Mouse (Mus musculus): ENCODE measurements around the gene Ednrb. TPM values are rescaled to one million over a fixed set of nuclear protein-coding genes. Genes with fewer than 3 reads are reported as not detected.

Gene Ednrb
- polyA plus RNA-seq, 1 experiment from 2014 or later = 159 TPM

DNA sequence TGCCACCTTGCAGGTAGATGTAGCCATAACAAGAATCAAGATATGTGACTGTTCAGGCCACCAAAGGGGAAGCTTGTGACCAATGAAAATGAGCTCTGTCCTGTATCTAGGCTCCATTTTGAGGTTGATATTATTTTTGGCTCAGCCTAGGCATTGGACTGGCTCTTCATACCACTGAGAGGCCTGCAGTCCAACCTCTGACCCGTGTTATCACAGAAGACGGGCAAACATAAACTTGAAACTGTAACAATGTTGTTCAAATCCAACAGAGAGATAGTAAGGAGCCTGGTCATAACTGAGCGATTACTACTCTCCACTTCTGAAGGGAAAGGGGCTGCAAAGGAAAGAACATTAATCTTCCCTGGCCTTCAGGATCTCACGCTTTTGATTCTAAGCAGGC, 11.7 kb downstream of the Ednrb start:
- no peak overlapping the region for H3K4me3 ChIP-seq (ENCODE audit: low read length)
- 84% methylated on average over 4 of the region's 4 CpGs for WGBS
- H3K9ac ChIP-seq (ENCODE audit: low read depth, low read length) = no peak overlapping the region
- H3K27ac ChIP-seq (ENCODE audit: low read depth, low read length) = no peak overlapping the region
- no peaks in the 10 kb centered on the region for H3K36me3 ChIP-seq (ENCODE audit: control insufficient read depth, insufficient read depth, low read length)
- no peak overlapping the region for H3K4me2 ChIP-seq (ENCODE audit: low read length)
- ATAC-seq = no peak
- no peaks in the 10 kb centered on the region for H3K9me3 ChIP-seq (ENCODE audit: control insufficient read depth, low read length)
- H3K27me3 ChIP-seq (replicated peaks; ENCODE audit: control insufficient read depth, insufficient read depth, low read length) = no peaks in the 10 kb centered on the region
- no peaks in the 10 kb centered on the region; the same call in 1 of the 2 replicates for H3K4me1 ChIP-seq (ENCODE audit: control insufficient read depth, insufficient read depth, low read depth, low read length)

DNA sequence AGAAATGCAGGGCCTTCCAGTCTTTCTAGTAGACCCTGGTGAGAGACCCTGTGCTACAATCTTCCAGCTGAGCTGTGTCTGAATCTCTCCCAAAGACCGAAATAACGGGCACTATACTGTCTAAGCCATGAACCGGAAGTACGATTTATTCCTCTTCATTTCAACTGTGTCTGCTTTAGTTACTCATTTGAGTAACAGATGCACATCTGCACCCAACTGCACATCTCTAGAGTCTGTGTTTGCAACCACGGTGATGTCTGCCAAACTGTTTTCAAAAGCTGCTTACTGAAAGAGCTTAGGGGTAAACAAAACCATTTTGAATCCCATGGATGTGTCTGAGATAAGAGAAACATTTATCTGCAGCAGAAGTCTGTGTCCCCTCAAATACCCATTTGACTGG, 13.2 kb downstream of the Ednrb start:
- ATAC-seq = peak; percentile 48; the same call in 1 of the 2 replicates
- 67% methylated on average over 5 of the region's 5 CpGs for WGBS
- H3K4me3 ChIP-seq (ENCODE audit: low read length) = no peak overlapping the region
- H3K9me3 ChIP-seq (ENCODE audit: control insufficient read depth, low read length) = no peaks in the 10 kb centered on the region
- no peaks in the 10 kb centered on the region; the same call in 1 of the 2 replicates for H3K4me1 ChIP-seq (ENCODE audit: control insufficient read depth, insufficient read depth, low read depth, low read length)
- peak overlapping the region; percentile 40 for H3K27ac ChIP-seq (ENCODE audit: low read depth, low read length)
- H3K4me2 ChIP-seq (ENCODE audit: low read length) = no peak overlapping the region
- no peaks in the 10 kb centered on the region for H3K27me3 ChIP-seq (replicated peaks; ENCODE audit: control insufficient read depth, insufficient read depth, low read length)
- H3K9ac ChIP-seq (ENCODE audit: low read depth, low read length) = no peak overlapping the region
- H3K36me3 ChIP-seq (ENCODE audit: control insufficient read depth, insufficient read depth, low read length) = no peaks in the 10 kb centered on the region

DNA sequence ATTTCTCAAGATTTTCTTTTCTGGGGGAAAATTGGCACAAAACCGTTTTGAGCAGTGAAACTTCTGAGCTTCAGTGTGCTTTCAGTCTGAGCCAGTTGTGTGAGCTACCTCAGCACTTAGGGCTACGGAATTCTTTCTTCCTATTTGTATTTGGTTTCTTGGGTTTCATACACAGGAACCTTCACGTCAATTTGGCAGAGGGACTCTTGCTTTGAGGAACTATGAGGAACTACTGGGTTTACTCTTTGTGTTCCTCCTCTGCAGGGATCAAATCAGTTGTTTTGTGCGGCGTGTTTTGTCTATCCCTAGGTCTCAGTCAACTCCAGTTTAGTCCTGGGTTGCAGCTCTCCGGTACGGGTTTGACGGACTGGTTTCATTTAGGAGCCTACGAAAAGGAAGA, 17.9 kb downstream of the Ednrb start:
- Histone ChIP-seq H3K27ac (ENCODE audit: low read depth, low read length) (no peak overlapping the region), H3K4me2 (ENCODE audit: low read length) (no peak overlapping the region), H3K36me3 (ENCODE audit: control insufficient read depth, insufficient read depth, low read length) (no peaks in the 10 kb centered on the region), H3K9me3 (ENCODE audit: control insufficient read depth, low read length) (no peaks in the 10 kb centered on the region), H3K4me3 (ENCODE audit: low read length) (no peak overlapping the region), H3K4me1 (ENCODE audit: control insufficient read depth, insufficient read depth, low read depth, low read length) (no peaks in the 10 kb centered on the region), H3K9ac (ENCODE audit: low read depth, low read length) (no peak overlapping the region), H3K27me3 (replicated peaks; ENCODE audit: control insufficient read depth, insufficient read depth, low read length) (no peaks in the 10 kb centered on the region)
- WGBS = 90% methylated on average over 9 of the region's 9 CpGs
- no peak for ATAC-seq

DNA sequence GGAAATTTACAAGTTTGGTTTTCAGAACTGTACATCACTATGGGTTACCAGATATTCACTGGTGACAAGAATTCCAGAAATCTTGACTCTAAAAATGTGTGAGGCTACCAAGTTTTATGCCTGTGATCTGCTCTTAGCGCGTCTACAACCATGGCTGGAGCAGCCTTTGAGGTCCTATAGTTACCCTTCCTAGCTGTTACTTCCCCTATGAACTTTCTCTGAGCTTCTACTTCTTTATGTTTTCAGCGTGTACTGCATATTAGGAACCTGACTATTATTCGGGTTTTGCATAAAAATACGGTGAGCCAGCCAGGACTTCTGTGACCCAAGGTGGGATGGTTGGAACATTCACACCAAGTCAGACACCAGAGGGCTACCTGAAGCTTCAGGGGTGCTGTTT, 18.3 kb downstream of the Ednrb start:
- H3K4me1 ChIP-seq (ENCODE audit: control insufficient read depth, insufficient read depth, low read depth, low read length) = no peaks in the 10 kb centered on the region
- H3K9me3 ChIP-seq (ENCODE audit: control insufficient read depth, low read length) = no peaks in the 10 kb centered on the region
- H3K36me3 ChIP-seq (ENCODE audit: control insufficient read depth, insufficient read depth, low read length) = no peaks in the 10 kb centered on the region
- no peak for ATAC-seq
- 97% methylated on average over 5 of the region's 5 CpGs for WGBS
- H3K27me3 ChIP-seq (replicated peaks; ENCODE audit: control insufficient read depth, insufficient read depth, low read length) = no peaks in the 10 kb centered on the region
- H3K4me2 ChIP-seq (ENCODE audit: low read length) = no peak overlapping the region
- H3K9ac ChIP-seq (ENCODE audit: low read depth, low read length) = no peak overlapping the region
- no peak overlapping the region for H3K27ac ChIP-seq (ENCODE audit: low read depth, low read length)
- H3K4me3 ChIP-seq (ENCODE audit: low read length) = no peak overlapping the region

DNA sequence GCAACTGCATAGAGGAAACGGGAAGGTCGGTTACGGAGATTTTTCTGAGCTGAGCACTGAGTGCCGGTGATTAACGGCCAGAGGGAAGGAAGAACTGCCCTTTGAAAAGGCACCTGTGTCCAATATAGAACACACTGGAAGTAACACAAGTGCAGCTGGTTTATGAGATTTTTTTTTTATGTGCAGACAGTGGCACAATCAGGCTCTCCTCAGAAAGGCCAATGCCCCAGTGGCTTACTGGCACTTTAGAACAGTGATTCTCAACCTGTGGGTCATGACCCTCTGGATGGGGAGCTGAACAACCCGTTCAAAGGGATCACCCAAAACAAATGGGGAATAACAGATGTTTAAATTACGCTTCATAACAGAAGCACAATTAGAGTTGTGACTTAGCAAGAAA, 20.7 kb downstream of the Ednrb start:
- WGBS = 56% methylated on average over 7 of the region's 7 CpGs
- Histone ChIP-seq H3K9ac (ENCODE audit: low read depth, low read length) (no peak overlapping the region), H3K4me1 (ENCODE audit: control insufficient read depth, insufficient read depth, low read depth, low read length) (no peaks in the 10 kb centered on the region), H3K9me3 (ENCODE audit: control insufficient read depth, low read length) (no peaks in the 10 kb centered on the region), H3K36me3 (ENCODE audit: control insufficient read depth, insufficient read depth, low read length) (no peaks in the 10 kb centered on the region; the same call in 1 of the 2 replicates), H3K27ac (ENCODE audit: low read depth, low read length) (no peak overlapping the region), H3K27me3 (replicated peaks; ENCODE audit: control insufficient read depth, insufficient read depth, low read length) (no peaks in the 10 kb centered on the region), H3K4me3 (ENCODE audit: low read length) (no peak overlapping the region), H3K4me2 (ENCODE audit: low read length) (no peak overlapping the region)
- no peak for ATAC-seq

DNA sequence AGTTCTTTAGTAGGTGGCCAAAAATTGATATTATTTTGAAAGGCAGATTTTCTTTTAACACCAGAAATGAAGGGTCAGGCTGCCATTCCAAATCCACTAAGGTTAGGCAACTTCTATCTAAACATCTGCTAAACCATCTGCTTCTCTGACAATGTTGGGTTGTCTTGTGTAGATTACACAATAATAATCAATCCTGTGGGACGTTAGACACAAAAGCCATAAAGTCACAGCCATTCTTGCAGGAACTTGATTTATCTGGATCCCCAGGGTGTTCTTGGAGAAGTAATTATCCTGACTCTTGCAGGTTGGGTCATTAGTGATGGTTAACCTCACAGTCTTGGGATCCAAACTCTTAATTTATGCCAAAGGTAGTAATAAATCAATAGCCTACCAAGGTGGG, 21.6 kb downstream of the Ednrb start:
- H3K27ac ChIP-seq (ENCODE audit: low read depth, low read length) = no peak overlapping the region
- H3K4me1 ChIP-seq (ENCODE audit: control insufficient read depth, insufficient read depth, low read depth, low read length) = no peaks in the 10 kb centered on the region
- H3K4me3 ChIP-seq (ENCODE audit: low read length) = no peak overlapping the region
- no peaks in the 10 kb centered on the region for H3K9me3 ChIP-seq (ENCODE audit: control insufficient read depth, low read length)
- no peak for ATAC-seq
- WGBS = 43% methylated on average over 1 of the region's 1 CpGs
- no peaks in the 10 kb centered on the region; the same call in 1 of the 2 replicates for H3K36me3 ChIP-seq (ENCODE audit: control insufficient read depth, insufficient read depth, low read length)
- no peaks in the 10 kb centered on the region for H3K27me3 ChIP-seq (replicated peaks; ENCODE audit: control insufficient read depth, insufficient read depth, low read length)
- H3K9ac ChIP-seq (ENCODE audit: low read depth, low read length) = no peak overlapping the region
- no peak overlapping the region for H3K4me2 ChIP-seq (ENCODE audit: low read length)

DNA sequence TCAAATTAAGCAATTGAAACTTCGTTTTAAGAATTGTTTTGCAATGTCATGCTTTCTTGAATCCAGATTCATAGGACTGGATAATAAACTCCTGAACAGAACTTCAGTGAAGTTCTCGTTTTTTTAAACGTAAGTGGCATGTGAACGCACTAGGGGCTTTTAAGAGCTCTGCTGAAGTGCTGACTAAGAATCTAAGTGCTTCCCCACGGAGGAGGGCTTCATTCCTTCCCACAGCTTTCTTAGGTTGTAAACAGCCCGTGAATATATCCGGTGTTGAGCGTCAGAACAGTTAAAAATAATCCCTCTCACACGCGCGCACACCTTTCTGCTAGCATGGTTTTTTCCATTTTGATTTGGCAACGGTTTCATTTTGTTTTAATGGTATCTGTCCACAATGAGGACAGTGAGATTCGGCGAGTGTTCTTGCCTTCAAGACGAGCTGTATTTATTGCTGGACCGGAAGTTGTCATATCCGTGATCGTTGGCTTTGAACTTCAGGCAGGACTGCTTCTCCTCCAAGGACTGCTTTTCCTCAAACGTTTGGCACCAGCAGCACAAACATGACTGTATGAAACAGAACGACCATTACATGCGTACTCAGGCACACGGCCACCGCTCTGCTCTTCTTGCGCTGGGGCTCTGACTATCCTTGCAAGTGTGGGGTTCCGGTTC, 27.4 kb downstream of the Ednrb start:
- Histone ChIP-seq H3K27ac (ENCODE audit: low read depth, low read length) (no peak overlapping the region), H3K4me2 (ENCODE audit: low read length) (no peak overlapping the region), H3K4me1 (ENCODE audit: control insufficient read depth, insufficient read depth, low read depth, low read length) (no peaks in the 10 kb centered on the region), H3K36me3 (ENCODE audit: control insufficient read depth, insufficient read depth, low read length) (no peaks in the 10 kb centered on the region; the same call in 1 of the 2 replicates), H3K27me3 (replicated peaks; ENCODE audit: control insufficient read depth, insufficient read depth, low read length) (no peaks in the 10 kb centered on the region), H3K4me3 (ENCODE audit: low read length) (no peak overlapping the region), H3K9ac (ENCODE audit: low read depth, low read length) (no peak overlapping the region), H3K9me3 (ENCODE audit: control insufficient read depth, low read length) (no peaks in the 10 kb centered on the region)
- ATAC-seq = no peak
- 90% methylated on average over 25 of the region's 25 CpGs for WGBS

DNA sequence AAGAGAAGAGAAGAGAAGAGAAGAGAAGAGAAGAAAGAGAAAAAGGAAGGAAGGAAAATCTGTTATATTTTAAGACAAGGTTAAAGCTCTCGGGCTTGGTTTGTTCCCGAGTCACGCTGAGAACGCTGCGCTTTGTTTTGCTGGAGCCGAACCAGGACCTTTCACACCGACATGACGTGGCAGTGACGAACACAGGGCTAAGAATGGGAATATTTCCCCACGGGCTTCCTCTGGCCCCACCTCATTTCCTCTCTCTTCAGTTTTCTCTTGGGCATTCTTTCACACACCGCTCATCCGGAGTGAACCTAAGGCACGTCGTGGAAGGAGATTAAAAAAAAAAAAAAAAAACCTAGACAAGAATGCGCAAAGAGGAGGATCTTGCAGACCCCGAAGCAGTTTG, 28.7 kb downstream of the Ednrb start:
- H3K27me3 ChIP-seq (replicated peaks; ENCODE audit: control insufficient read depth, insufficient read depth, low read length) = no peaks in the 10 kb centered on the region
- no peaks in the 10 kb centered on the region for H3K9me3 ChIP-seq (ENCODE audit: control insufficient read depth, low read length)
- no peak overlapping the region for H3K27ac ChIP-seq (ENCODE audit: low read depth, low read length)
- no peak for ATAC-seq
- no peak overlapping the region; the same call in 1 of the 2 replicates for H3K4me2 ChIP-seq (ENCODE audit: low read length)
- 63% methylated on average over 16 of the region's 16 CpGs for WGBS
- no peaks in the 10 kb centered on the region; the same call in 1 of the 2 replicates for H3K36me3 ChIP-seq (ENCODE audit: control insufficient read depth, insufficient read depth, low read length)
- no peak overlapping the region for H3K9ac ChIP-seq (ENCODE audit: low read depth, low read length)
- no peaks in the 10 kb centered on the region for H3K4me1 ChIP-seq (ENCODE audit: control insufficient read depth, insufficient read depth, low read depth, low read length)
- H3K4me3 ChIP-seq (ENCODE audit: low read length) = no peak overlapping the region; the same call in 1 of the 2 replicates

DNA sequence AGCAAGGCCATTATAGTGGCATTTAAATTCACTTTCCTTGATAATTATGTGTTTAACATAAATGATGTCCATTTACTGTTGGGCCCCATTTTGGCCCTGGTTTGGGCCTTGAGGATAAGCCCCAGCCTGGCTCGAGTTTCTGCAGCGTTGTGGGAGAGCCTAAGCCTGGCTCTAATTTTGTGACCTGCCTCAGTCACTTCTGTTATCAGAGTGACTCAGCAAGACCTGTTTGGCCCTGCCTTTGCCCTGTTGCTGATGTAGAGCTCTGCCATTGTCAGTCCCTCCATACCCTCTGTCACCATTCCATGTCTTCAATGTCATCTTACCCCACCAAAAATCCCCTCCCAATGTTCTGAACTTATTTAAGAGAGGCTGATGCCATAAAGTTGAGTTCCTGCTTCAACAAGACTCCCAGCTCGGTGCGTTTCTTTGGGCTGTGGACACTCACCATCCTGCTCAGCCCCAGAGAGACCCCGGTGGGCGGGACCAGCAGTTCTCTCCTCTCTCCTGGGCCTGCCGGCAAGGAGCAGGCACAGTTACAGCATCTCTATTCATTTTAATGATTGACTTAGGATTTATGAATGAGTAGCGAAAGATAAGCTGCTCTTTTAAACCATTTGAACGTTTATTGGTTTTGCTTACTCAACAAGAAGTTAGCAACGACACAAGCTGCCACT, 30.0 kb downstream of the Ednrb start:
- 70% methylated on average over 10 of the region's 10 CpGs for WGBS
- H3K9me3 ChIP-seq (ENCODE audit: control insufficient read depth, low read length) = no peaks in the 10 kb centered on the region
- ATAC-seq = no peak
- H3K4me2 ChIP-seq (ENCODE audit: low read length) = no peak overlapping the region
- H3K4me1 ChIP-seq (ENCODE audit: control insufficient read depth, insufficient read depth, low read depth, low read length) = no peaks in the 10 kb centered on the region
- H3K9ac ChIP-seq (ENCODE audit: low read depth, low read length) = no peak overlapping the region
- H3K27ac ChIP-seq (ENCODE audit: low read depth, low read length) = no peak overlapping the region
- no peaks in the 10 kb centered on the region for H3K27me3 ChIP-seq (replicated peaks; ENCODE audit: control insufficient read depth, insufficient read depth, low read length)
- no peaks in the 10 kb centered on the region for H3K36me3 ChIP-seq (ENCODE audit: control insufficient read depth, insufficient read depth, low read length)
- H3K4me3 ChIP-seq (ENCODE audit: low read length) = no peak overlapping the region
